Mouse (Mus musculus): ENCODE measurements around the gene Cdr2l. TPM values are rescaled to one million over a fixed set of nuclear protein-coding genes. Genes with fewer than 3 reads are reported as not detected.

The Cdr2l gene
- 15.2 and 16.4 TPM in 2 replicates for polyA plus RNA-seq (2016; fragmentation: Nextera tagmentation; extraction: Ambion mirVana)

GRCm38 (mm10) chr11:115381743-115382539, at the start of gene Cdr2l:
Gene Cdr2l, plus strand, starts transcription at chr11:115381916.
- H3K9me3 ChIP-seq (replicated peaks): no peaks in the 10 kb centered on the region
- peak within 1 kb of the TSS; percentile 96 for H3K4me3 ChIP-seq
- under 1% methylated on average over 74 of the region's 76 CpGs for WGBS
- peaks cover 45% of the 10 kb centered on the region for H3K4me1 ChIP-seq
- peak; percentile 90 for DNase-seq (ENCODE audit: low spot score)
- peak within 1 kb of the TSS; percentile 99 for H3K27ac ChIP-seq
- 0 out of 2 replicates have a peak, but pooled peaks cover 3% of the 10 kb centered on the region for H3K36me3 ChIP-seq
- 0 out of 2 replicates have a peak, but pooled peaks cover 14% of the 10 kb centered on the region for H3K27me3 ChIP-seq (ENCODE audit: low read depth, poor library complexity, severe bottlenecking)

GRCm38 (mm10) chr11:115334531-115334930, 47.2 kb upstream of the Cdr2l start, which contains the start of gene Otop3:
Gene Otop3, plus strand, starts transcription at chr11:115334731.
- 5% methylated on average over 29 of the region's 29 CpGs for WGBS
- peaks cover 89% of the 10 kb centered on the region for H3K27me3 ChIP-seq (ENCODE audit: low read depth, poor library complexity, severe bottlenecking)
- no peaks in the 10 kb centered on the region for H3K36me3 ChIP-seq
- no peak within 1 kb of the TSS for H3K27ac ChIP-seq
- H3K4me3 ChIP-seq: peak within 1 kb of the TSS; percentile 24
- no peaks in the 10 kb centered on the region for H3K9me3 ChIP-seq (replicated peaks)
- DNase-seq (ENCODE audit: low spot score): no peak
- peaks cover 8% of the 10 kb centered on the region for H3K4me1 ChIP-seq

- no peak for DNase-seq (ENCODE audit: low spot score)
- H3K27me3 ChIP-seq (ENCODE audit: low read depth, poor library complexity, severe bottlenecking): peaks cover 89% of the 10 kb centered on the region
- H3K4me3 ChIP-seq: no peak overlapping the region
- H3K4me1 ChIP-seq: peaks cover 8% of the 10 kb centered on the region
- H3K27ac ChIP-seq: no peak overlapping the region
- no peaks in the 10 kb centered on the region for H3K36me3 ChIP-seq
- WGBS: 60% methylated on average over 12 of the region's 12 CpGs
- no peaks in the 10 kb centered on the region for H3K9me3 ChIP-seq (replicated peaks)
These were observed 46.5 kb upstream of the Cdr2l start for GRCm38 (mm10) chr11:115335223-115335622.

- Histone ChIP-seq H3K9me3 (replicated peaks) (no peaks in the 10 kb centered on the region), H3K4me3 (no peak overlapping the region), H3K36me3 (no peaks in the 10 kb centered on the region), H3K4me1 (peaks cover 8% of the 10 kb centered on the region), H3K27me3 (ENCODE audit: low read depth, poor library complexity, severe bottlenecking) (peaks cover 87% of the 10 kb centered on the region), H3K27ac (no peak overlapping the region)
- WGBS: 13% methylated on average over 6 of the region's 6 CpGs
- peak; percentile 71 for DNase-seq (ENCODE audit: low spot score)
These were observed 45.6 kb upstream of the Cdr2l start for GRCm38 (mm10) chr11:115336115-115336514.

- no peak overlapping the region for H3K27ac ChIP-seq
- H3K9me3 ChIP-seq (replicated peaks): no peaks in the 10 kb centered on the region
- H3K4me1 ChIP-seq: peaks cover 8% of the 10 kb centered on the region
- 64% methylated on average over 3 of the region's 3 CpGs for WGBS
- H3K36me3 ChIP-seq: no peaks in the 10 kb centered on the region
- DNase-seq (ENCODE audit: low spot score): no peak
- H3K4me3 ChIP-seq: no peak overlapping the region
- H3K27me3 ChIP-seq (ENCODE audit: low read depth, poor library complexity, severe bottlenecking): peaks cover 81% of the 10 kb centered on the region
These were observed 44.4 kb upstream of the Cdr2l start for GRCm38 (mm10) chr11:115337350-115337749.

- H3K27me3 ChIP-seq (ENCODE audit: low read depth, poor library complexity, severe bottlenecking): peaks cover 76% of the 10 kb centered on the region
These were observed 43.9 kb upstream of the Cdr2l start for GRCm38 (mm10) chr11:115337826-115338225.

GRCm38 (mm10) chr11:115341246-115341645, 40.5 kb upstream of the Cdr2l start:
- 87% methylated on average over 2 of the region's 2 CpGs for WGBS
- Histone ChIP-seq H3K4me1 (peaks cover 25% of the 10 kb centered on the region), H3K27me3 (ENCODE audit: low read depth, poor library complexity, severe bottlenecking) (peaks cover 60% of the 10 kb centered on the region)

More at GRCm38 (mm10) chr11:115337826-115338225, 43.9 kb upstream of the Cdr2l start:
- DNase-seq (ENCODE audit: low spot score): no peak
- WGBS: 64% methylated on average over 1 of the region's 1 CpGs
- Histone ChIP-seq H3K4me3 (no peak overlapping the region), H3K4me1 (peaks cover 8% of the 10 kb centered on the region), H3K36me3 (no peaks in the 10 kb centered on the region), H3K27ac (no peak overlapping the region), H3K9me3 (replicated peaks) (no peaks in the 10 kb centered on the region)

GRCm38 (mm10) chr11:115341866-115342265, 39.9 kb upstream of the Cdr2l start:
- H3K4me1 ChIP-seq: peaks cover 31% of the 10 kb centered on the region
- DNase-seq (ENCODE audit: low spot score): no peak
- peaks cover 57% of the 10 kb centered on the region for H3K27me3 ChIP-seq (ENCODE audit: low read depth, poor library complexity, severe bottlenecking)
- H3K36me3 ChIP-seq: no peaks in the 10 kb centered on the region
- no peak overlapping the region for H3K27ac ChIP-seq
- no peak overlapping the region for H3K4me3 ChIP-seq
- WGBS: 78% methylated on average over 6 of the region's 6 CpGs
- H3K9me3 ChIP-seq (replicated peaks): no peaks in the 10 kb centered on the region

More at GRCm38 (mm10) chr11:115341246-115341645, 40.5 kb upstream of the Cdr2l start:
- Histone ChIP-seq H3K36me3 (no peaks in the 10 kb centered on the region), H3K27ac (no peak overlapping the region), H3K4me3 (no peak overlapping the region), H3K9me3 (replicated peaks) (no peaks in the 10 kb centered on the region)
- DNase-seq (ENCODE audit: low spot score): no peak

- H3K27ac ChIP-seq: peak overlapping the region; percentile 78
- no peak for DNase-seq (ENCODE audit: low spot score)
- H3K9me3 ChIP-seq (replicated peaks): no peaks in the 10 kb centered on the region
- 6% methylated on average over 12 of the region's 12 CpGs for WGBS
- no peaks in the 10 kb centered on the region for H3K36me3 ChIP-seq
- H3K4me3 ChIP-seq: 0 out of 2 replicates have a peak overlapping the region, but pooled peaks have one; percentile 14
- H3K4me1 ChIP-seq: peaks cover 61% of the 10 kb centered on the region
- H3K27me3 ChIP-seq (ENCODE audit: low read depth, poor library complexity, severe bottlenecking): peaks cover 49% of the 10 kb centered on the region
These were observed 36.7 kb upstream of the Cdr2l start for GRCm38 (mm10) chr11:115344967-115345366.

- peak; percentile 81 for DNase-seq (ENCODE audit: low spot score)
- Histone ChIP-seq H3K27ac (peak overlapping the region; percentile 78), H3K4me3 (peak overlapping the region; percentile 14; the same call in 1 of the 2 replicates), H3K9me3 (replicated peaks) (no peaks in the 10 kb centered on the region), H3K27me3 (ENCODE audit: low read depth, poor library complexity, severe bottlenecking) (peaks cover 51% of the 10 kb centered on the region), H3K4me1 (peaks cover 62% of the 10 kb centered on the region), H3K36me3 (no peaks in the 10 kb centered on the region)
- 7% methylated on average over 7 of the region's 7 CpGs for WGBS
These were observed 36.2 kb upstream of the Cdr2l start for GRCm38 (mm10) chr11:115345515-115345914.

- Histone ChIP-seq H3K27me3 (ENCODE audit: low read depth, poor library complexity, severe bottlenecking) (peaks cover 67% of the 10 kb centered on the region), H3K27ac (0 out of 2 replicates have a peak overlapping the region, but pooled peaks have one; percentile 32), H3K4me3 (peak overlapping the region; percentile 10; the same call in 1 of the 2 replicates), H3K36me3 (no peaks in the 10 kb centered on the region), H3K9me3 (replicated peaks) (no peaks in the 10 kb centered on the region), H3K4me1 (peaks cover 62% of the 10 kb centered on the region)
- DNase-seq (ENCODE audit: low spot score): no peak
- WGBS: 46% methylated on average over 17 of the region's 17 CpGs
These were observed 33.0 kb upstream of the Cdr2l start for GRCm38 (mm10) chr11:115348681-115349248.

- no peaks in the 10 kb centered on the region for H3K36me3 ChIP-seq
- no peak overlapping the region for H3K27ac ChIP-seq
- H3K27me3 ChIP-seq (ENCODE audit: low read depth, poor library complexity, severe bottlenecking): peaks cover 65% of the 10 kb centered on the region
- H3K4me3 ChIP-seq: no peak overlapping the region
- no peak for DNase-seq (ENCODE audit: low spot score)
- no peaks in the 10 kb centered on the region for H3K9me3 ChIP-seq (replicated peaks)
- 14% methylated on average over 4 of the region's 4 CpGs for WGBS
- peaks cover 58% of the 10 kb centered on the region for H3K4me1 ChIP-seq
These were observed 31.7 kb upstream of the Cdr2l start for GRCm38 (mm10) chr11:115349976-115350375.

- H3K9me3 ChIP-seq (replicated peaks): no peaks in the 10 kb centered on the region
- H3K27ac ChIP-seq: no peak overlapping the region
- peaks cover 77% of the 10 kb centered on the region for H3K27me3 ChIP-seq (ENCODE audit: low read depth, poor library complexity, severe bottlenecking)
- no peak overlapping the region for H3K4me3 ChIP-seq
- H3K36me3 ChIP-seq: no peaks in the 10 kb centered on the region
- WGBS: 94% methylated on average over 5 of the region's 5 CpGs
- DNase-seq (ENCODE audit: low spot score): no peak
- H3K4me1 ChIP-seq: peaks cover 36% of the 10 kb centered on the region
These were observed 28.3 kb upstream of the Cdr2l start for GRCm38 (mm10) chr11:115353375-115353774.

Measured in limb, embryonic 10.5 days (tissue).